In the genomic region with DNA sequence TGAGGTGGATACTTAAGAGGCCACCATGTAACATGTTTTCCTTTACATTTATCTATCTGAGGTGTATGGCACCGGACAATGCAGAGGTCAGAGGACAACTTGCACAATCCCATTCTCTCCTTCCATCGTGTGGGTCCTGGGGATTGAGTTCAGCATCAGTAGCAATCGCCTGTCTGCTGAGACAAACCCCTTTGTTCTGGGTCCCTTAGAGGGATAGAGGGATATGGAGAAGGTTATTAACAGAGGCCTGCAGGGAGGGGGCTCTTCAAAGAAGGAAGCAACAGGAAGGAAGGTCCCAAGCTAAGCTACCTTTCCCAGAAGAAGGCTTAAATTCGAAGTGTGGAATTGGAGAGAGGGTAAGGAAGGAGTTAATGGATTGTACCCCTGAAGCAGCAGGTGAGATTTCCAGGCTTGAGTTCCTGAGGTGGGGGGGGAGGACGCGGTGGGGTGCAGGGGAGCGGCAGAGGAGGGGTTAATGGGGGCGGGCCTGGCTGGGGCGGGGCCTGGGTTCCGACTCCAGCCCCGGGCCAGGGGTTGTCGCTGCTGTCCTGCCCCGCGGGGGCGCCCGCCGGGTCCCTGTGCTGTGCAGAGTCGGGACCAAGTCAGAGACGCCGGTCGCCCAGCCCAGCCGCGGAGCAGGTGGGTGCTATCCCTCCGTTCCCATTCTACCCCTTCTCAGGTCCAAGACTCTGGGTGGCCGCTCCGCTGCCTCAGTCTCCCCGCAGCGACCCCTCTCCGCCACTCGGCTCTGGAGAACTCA, we compare ENCODE assay signal across 8 mouse cellular contexts. TPM values are rescaled to one million over a fixed set of nuclear protein-coding genes. Genes with fewer than 3 reads are reported as not detected.
A peak's percentile ranks its signal among the peaks of the same experiment; 100 is the strongest.
DNase-seq lines count a peak whose midpoint lies in the region; ATAC-seq lines count a peak whose summit lies in the region.

A gene (plus strand): TSS at position 543 of the 760 bp plus-strand sequence.

- H3K4me3 ChIP-seq in heart, embryonic 11.5 days (ENCODE audit: low read depth, low read length), result peak within 1 kb of the TSS; percentile 40
- peak within 1 kb of the TSS; percentile 50 for H3K4me3 ChIP-seq in megakaryocyte, embryonic 14.5 days (replicated peaks)

- H3K9ac ChIP-seq in heart, embryonic 11.5 days (ENCODE audit: low read depth, low read length), result peak within 1 kb of the TSS; percentile 58; the same call in 1 of the 2 replicates

- H3K27me3 ChIP-seq in heart, embryonic 11.5 days (ENCODE audit: control insufficient read depth, insufficient read depth, low read length), result no peaks in the 10 kb centered on the region; the same call in 1 of the 2 replicates
- peaks cover 43% of the 10 kb centered on the region for H3K27me3 ChIP-seq in megakaryocyte, embryonic 14.5 days (replicated peaks)

- H3K36me3 ChIP-seq in heart, embryonic 11.5 days (ENCODE audit: control insufficient read depth, insufficient read depth, low read length), result no peaks in the 10 kb centered on the region
- H3K36me3 ChIP-seq in megakaryocyte, embryonic 14.5 days (replicated peaks; ENCODE audit: low read length), result peaks cover 14% of the 10 kb centered on the region

- peak within 1 kb of the TSS; percentile 64 for H3K4me2 ChIP-seq in heart, embryonic 11.5 days

- 2% methylated on average over 29 of the region's 30 CpGs for WGBS in heart, embryonic 11.5 days (ENCODE audit: insufficient replicate concordance)

- peak; percentile 46 to 66 for DNase-seq in adrenal gland, adult 18-20 months (ENCODE audit: low spot score in 2 of 2)
- no peak for DNase-seq in adrenal gland, postnatal 4 days (ENCODE audit: low spot score in 2 of 2)
- peak; percentile 67 to 84 for DNase-seq in adrenal gland, postnatal 36 days
- DNase-seq in kidney, postnatal 14 days, result peak; percentile 75
- DNase-seq in thymus, postnatal 25 days, result peak; percentile 22
- no peak for DNase-seq in frontal cortex, postnatal 36 days (ENCODE audit: low spot score in 2 of 2)

- H3K9me3 ChIP-seq in heart, embryonic 11.5 days (replicated peaks; ENCODE audit: control insufficient read depth, low read length), result 0 out of 2 replicates have a peak, but pooled peaks cover 3% of the 10 kb centered on the region
- H3K9me3 ChIP-seq in megakaryocyte, embryonic 14.5 days, result peaks cover 7% of the 10 kb centered on the region

- H3K27ac ChIP-seq in heart, embryonic 11.5 days (ENCODE audit: low read depth, low read length), result no peak within 1 kb of the TSS

- 0 out of 2 replicates have a peak, but pooled peaks have one; percentile 49 for ATAC-seq in heart, embryonic 11.5 days (replicated peaks; ENCODE audit: insufficient number of reproducible peaks, low FRiP score, low TSS enrichment)

- H3K4me1 ChIP-seq in heart, embryonic 11.5 days (ENCODE audit: control insufficient read depth, insufficient read depth, low read length), result no peaks in the 10 kb centered on the region; the same call in 1 of the 2 replicates
- H3K4me1 ChIP-seq in megakaryocyte, embryonic 14.5 days, result peaks cover 61% of the 10 kb centered on the region

RNA-seq across cellular contexts. Expression of the gene that starts here (rescaled TPM):
- 10 to 100 TPM in 1 of 2 experiments, 1 to 10 TPM in 1; 7.7 to 17.3 TPM for total RNA-seq in adrenal gland, adult 18-20 months (2021)
- total RNA-seq in adrenal gland, postnatal 4 days (2021), result 1 to 10 TPM; 4.5 to 4.8 TPM
- 10 to 100 TPM in 1 of 2 experiments, 1 to 10 TPM in 1; 5.9 to 12.9 TPM for total RNA-seq in adrenal gland, postnatal 36 days (2021)
- polyA plus RNA-seq in heart, embryonic 11.5 days (2014; fragmentation: Nextera tagmentation; extraction: Ambion mirVana), result 1.3 and 1.4 TPM in 2 replicates
- 0.03 TPM in 1 of 2 replicates, not detected in the other for polyA plus RNA-seq in megakaryocyte, embryonic 14.5 days (2012; ENCODE audit: insufficient read depth, low replicate concordance)

Comparison
In these comparisons a context has a peak if more than half of its experiments do, and no peak if none do; other contexts are left out.
1. DNase-seq: peak in adrenal gland, adult 18-20 months (2 of 2), adrenal gland, postnatal 36 days (2 of 2), kidney, postnatal 14 days (single experiment) and thymus, postnatal 25 days (single experiment); none in adrenal gland, postnatal 4 days (0 of 2) and frontal cortex, postnatal 36 days (0 of 2).